Mouse (Mus musculus) right cerebral cortex, postnatal 36 days (tissue): ENCODE measurements at regions not wholly inside any gene's neighbourhood (a gene's known extent, or its start where the extent isn't known, plus 50 kb on each side); places are given as distances from the start of the nearest gene placed in this dataset.

Source experiments
- DNase-seq, 2 experiments: peaks; one replicate each; pipeline ENCODE4 v3.0.0; 2022; ENCODE audit warnings: low spot score in 2 of 2, mixed read lengths in 1 of 2

DNA sequence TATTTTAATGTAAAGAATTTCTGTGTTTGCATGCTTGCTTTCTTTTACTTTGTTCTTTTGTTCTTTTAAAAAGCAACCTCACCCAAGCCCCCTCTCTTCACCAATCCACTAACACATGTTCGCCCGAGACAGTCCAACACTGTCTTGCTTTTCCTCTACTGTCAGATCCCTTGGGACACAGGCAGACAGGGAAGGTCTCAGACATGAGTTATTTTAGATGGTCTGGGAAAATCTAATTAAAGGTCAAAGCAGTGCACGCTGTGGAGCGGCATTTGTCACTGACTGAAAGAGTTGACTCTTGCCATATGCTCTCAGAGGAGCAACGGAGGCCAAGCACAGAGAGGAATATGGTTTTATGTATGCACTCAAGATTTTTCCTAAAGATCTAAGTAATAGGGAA lies 279.6 kb downstream of the Gm11146 start:
- no peak for DNase-seq

DNA sequence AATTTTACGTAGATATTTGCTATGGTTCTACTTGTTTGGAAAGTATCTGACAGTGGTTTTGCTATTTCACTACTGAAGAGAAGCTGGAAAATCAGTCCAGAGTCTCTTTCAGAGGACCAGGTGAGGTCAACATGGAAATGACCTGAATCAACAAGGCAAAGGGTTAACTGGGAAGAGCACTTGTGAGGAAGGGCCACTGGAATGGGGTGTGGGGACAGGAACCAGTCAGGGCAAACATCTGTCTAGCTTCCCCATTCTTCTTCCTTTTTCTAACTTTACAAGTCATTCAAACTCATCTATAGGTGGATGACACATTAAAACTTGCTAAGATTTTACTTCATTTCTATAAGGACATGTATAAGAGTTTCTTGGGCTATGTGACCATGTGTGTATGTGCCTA lies 283.7 kb downstream of the Gm11146 start:
- no peak for DNase-seq

GRCm38 (mm10) chr16:77315354-77315753 lies 286.5 kb downstream of the Gm11146 start:
- DNase-seq: no peak

DNA sequence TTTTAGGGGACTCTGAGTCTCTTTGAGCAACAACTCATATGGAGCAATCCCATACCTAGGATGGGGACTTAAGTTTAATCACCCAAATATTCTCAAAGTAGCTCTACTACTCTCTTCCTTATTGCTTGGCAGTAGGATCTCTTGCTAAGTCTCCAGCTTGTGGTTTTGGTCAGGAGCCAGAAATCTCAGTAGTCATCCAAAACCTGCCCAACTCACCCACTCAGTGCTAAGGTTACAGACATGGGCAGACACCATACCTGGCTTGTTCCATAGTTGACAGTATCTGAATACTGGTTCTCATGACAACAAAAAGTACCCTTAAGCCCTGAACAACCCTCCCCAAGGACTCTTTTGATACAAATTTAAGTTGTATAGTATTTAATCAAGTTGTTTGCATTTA lies 288.7 kb downstream of the Gm11146 start:
- DNase-seq: no peak

- DNase-seq: no peak
Measured at GRCm38 (mm10) chr16:77301270-77302171, 288.0 kb downstream of the Usp25 start.

GRCm38 (mm10) chr16:77300572-77301213 lies 287.2 kb downstream of the Usp25 start:
- DNase-seq: no peak

DNA sequence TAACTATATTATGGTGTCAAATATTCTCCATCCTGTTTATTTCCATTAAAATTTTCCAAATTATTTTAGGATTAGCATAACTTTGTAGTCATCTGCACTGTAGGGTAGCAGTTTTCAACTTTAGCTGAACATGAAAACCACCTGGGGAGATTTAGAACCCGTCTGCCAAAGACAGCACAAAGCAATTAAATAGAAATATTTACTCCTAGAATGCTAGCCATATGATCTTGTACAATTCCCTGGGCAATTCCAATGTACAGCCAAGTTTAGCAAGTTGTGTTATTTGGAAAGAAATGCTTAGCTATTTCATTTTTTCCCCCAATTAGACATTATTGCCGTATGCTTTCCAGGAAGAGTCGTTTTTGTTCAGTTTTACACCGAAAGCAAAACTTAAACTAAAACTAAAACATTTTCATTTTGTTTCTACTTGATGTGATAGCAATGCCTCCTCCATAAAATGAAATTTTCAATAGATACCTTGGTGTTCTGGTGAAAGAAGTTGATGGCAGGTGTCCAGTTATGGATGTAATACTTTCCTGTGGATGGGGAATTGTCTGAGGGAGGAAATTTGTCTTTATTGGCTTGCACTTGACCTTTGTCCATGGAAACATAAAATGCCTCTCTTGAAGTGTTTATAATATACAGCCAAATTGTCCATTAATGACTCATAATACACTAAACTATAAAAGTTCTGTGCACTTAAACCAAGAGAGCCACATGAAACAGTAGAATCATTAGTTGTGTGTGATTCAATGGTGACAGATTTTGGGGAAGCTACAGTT lies 282.3 kb downstream of the Usp25 start:
- DNase-seq: no peak

GRCm38 (mm10) chr16:77292317-77292771 lies 278.8 kb downstream of the Usp25 start:
- DNase-seq: no peak

- DNase-seq: no peak
Measured at GRCm38 (mm10) chr16:77291723-77292316, 278.3 kb downstream of the Usp25 start.

DNA sequence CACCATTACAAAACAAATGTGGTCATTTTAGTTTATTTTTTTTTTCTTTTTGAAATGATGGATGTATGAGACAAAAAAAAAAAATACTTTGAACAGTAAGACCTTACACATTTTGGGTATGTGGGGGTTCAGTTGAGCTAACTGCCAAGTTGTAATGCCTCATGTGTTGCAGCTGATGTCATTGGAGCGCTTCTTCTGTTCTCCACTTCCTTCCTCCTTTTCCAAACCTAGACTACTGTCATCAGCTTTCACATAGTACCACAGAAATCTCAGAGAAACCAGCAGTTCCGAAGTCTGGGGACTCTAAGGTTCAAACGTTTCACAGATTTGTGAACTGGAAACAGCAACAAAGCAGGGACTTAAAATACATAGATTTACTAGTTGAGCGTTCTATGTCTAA lies 270.7 kb downstream of the Usp25 start:
- DNase-seq: no peak

GRCm38 (mm10) chr16:77279916-77280315 lies 266.4 kb downstream of the Usp25 start:
- no peak for DNase-seq

GRCm38 (mm10) chr16:77279495-77279894 lies 266.0 kb downstream of the Usp25 start:
- no peak for DNase-seq

GRCm38 (mm10) chr16:77273306-77273705 lies 259.8 kb downstream of the Usp25 start:
- DNase-seq: no peak

GRCm38 (mm10) chr16:77268926-77269325 lies 255.4 kb downstream of the Usp25 start:
- no peak for DNase-seq

- no peak for DNase-seq
Measured at GRCm38 (mm10) chr16:77267679-77268078, 254.2 kb downstream of the Usp25 start.

- no peak for DNase-seq
Measured at GRCm38 (mm10) chr16:77252349-77252748, 238.8 kb downstream of the Usp25 start.

- DNase-seq: no peak
Measured at GRCm38 (mm10) chr16:77251422-77251821, 237.9 kb downstream of the Usp25 start.

DNA sequence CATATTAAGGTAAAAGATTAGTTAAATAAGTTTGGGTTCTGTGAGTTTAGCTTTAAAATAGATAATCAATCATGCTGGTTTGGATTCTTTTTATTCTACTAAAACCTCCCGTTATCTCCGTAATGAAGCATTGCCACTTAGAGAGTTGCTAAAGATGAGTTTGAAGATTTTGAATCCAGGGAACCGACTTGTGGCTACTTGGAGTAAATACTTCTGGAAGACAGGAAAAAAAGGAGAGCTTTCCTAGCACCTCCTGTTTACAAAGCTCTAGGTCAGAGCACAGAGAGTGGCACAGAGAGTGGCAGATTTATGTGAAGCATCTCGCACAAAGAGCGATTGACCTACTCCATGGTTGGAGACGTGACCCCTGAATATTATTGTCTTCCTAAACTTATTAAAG lies 227.4 kb downstream of the Usp25 start:
- no peak for DNase-seq

GRCm38 (mm10) chr16:77239176-77239790 lies 225.8 kb downstream of the Usp25 start:
- DNase-seq: no peak

DNA sequence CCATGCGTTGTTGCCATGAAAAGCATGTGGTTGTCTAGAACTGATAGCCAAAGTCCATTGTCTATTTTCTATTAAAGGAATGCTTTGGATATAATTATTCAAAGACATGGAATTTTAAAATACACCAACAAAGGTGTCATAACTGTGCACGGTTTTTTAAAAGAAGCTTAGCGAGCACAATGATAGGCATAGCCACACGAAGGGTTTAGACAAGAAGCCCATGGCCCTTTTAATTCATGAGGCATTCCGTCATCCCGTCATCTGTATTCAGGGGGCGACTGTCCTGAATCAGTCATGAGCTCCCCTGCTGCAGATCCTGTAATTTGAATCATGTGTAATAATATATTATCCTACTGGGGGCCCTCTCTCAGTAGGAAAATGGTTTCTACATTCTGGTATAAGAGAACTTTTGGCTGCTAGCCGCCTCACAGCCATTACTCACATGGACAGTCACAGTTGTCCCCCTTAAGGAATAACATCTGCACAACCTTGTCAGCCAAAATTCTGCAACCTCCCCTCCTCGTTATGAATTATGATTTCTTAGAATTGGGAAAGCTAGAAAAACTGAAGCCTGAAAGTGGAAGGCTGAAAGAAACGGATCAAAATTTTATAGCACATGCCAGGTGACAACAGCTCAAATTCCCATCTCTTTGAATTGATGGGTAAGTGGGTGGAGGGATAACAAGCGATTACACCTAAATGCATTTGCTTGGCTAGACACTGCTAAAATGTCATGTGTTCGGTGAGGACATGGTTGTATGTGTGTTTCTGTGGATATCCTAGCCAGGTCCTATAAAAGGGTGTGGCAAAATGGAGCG lies 225.1 kb downstream of the Usp25 start:
- DNase-seq: no peak
